Mouse (Mus musculus): ENCODE results near the gene Notch1.

- no peak for TF ChIP-seq CTCF (IDR thresholded peaks at IDR 0.05; ENCODE audit: low read depth, low read length)
- no peak for TF ChIP-seq TAL1 (conservative IDR thresholded peaks at IDR 0.05; ENCODE audit: low read depth, low read length)
- no peak for TF ChIP-seq POLR2AphosphoS5 (IDR thresholded peaks at IDR 0.05; ENCODE audit: insufficient replicate concordance, low read depth, low read length)
- no peak for TF ChIP-seq GATA1 (IDR thresholded peaks at IDR 0.05; ENCODE audit: borderline replicate concordance, low read length)
- no peak for TF ChIP-seq GATA2 (IDR thresholded peaks at IDR 0.05; ENCODE audit: borderline replicate concordance, low read depth, low read length)
Observed at GRCm38 (mm10) chr2:26417066-26417465, 99.4 kb downstream of the Notch1 start.
